Mouse (Mus musculus) liver, adult 2 months (tissue): ENCODE measurements at regions not wholly inside any gene's neighbourhood (a gene's known extent, or its start where the extent isn't known, plus 50 kb on each side); places are given as distances from the start of the nearest gene placed in this dataset.
A peak's percentile ranks its signal among the peaks of the same experiment; 100 is the strongest.

Experiments used
- DNase-seq: peaks from one replicate; pipeline ENCODE4 v3.0.0-alpha.2; 2011; ENCODE audit warnings: low read depth, low spot score; ENCODE audit errors: extremely low read depth
- H3K27ac ChIP-seq: fragments of 200-500 bp; replicated peaks from 2 replicates; pipeline ENCODE4 v1.5.1; 2012; ENCODE audit warnings: low read depth, mild to moderate bottlenecking, control low read depth, inconsistent platforms, low read length; ENCODE audit not compliant: insufficient read depth
- H3K27me3 ChIP-seq: fragments of 200-500 bp; 2 replicates; pipeline ENCODE4 v1.6.1; 2012; ENCODE audit warnings: mild to moderate bottlenecking, moderate library complexity, low read length, inconsistent platforms; ENCODE audit not compliant: control insufficient read depth, insufficient read depth
- H3K36me3 ChIP-seq: fragments of 200-500 bp; 2 replicates; pipeline ENCODE4 v1.6.1; 2012; ENCODE audit warnings: low read length, inconsistent platforms; ENCODE audit not compliant: control insufficient read depth, insufficient read depth
- H3K4me1 ChIP-seq: fragments of 200-500 bp; 2 replicates; pipeline ENCODE4 v1.6.1; 2011; ENCODE audit warnings: low read length; ENCODE audit not compliant: control insufficient read depth, insufficient read depth
- H3K4me3 ChIP-seq: fragments of 200-500 bp; 2 replicates; pipeline ENCODE4 v1.5.1; 2011; ENCODE audit warnings: low read depth, mild to moderate bottlenecking, control low read depth, low read length, moderate library complexity; ENCODE audit not compliant: insufficient read depth
- H3K79me2 ChIP-seq: fragments of 200-500 bp; 2 replicates; pipeline ENCODE4 v1.6.1; 2012; ENCODE audit warnings: inconsistent platforms, mild to moderate bottlenecking, low read length, moderate library complexity; ENCODE audit not compliant: control insufficient read depth, insufficient read depth
- H3K9ac ChIP-seq: fragments of 200-500 bp; 2 replicates; pipeline ENCODE4 v1.6.1; 2012; ENCODE audit warnings: low read depth, mild to moderate bottlenecking, control low read depth, inconsistent platforms, low read length
- CTCF ChIP-seq: fragments of 200-500 bp; IDR thresholded peaks from 2 replicates; pipeline ENCODE4 v1.5.1; 2011; ENCODE audit warnings: low read depth, low read length, control low read depth
- POLR2A ChIP-seq: fragments of 200-500 bp; IDR thresholded peaks from 2 replicates; pipeline ENCODE4 v1.6.1; 2011; ENCODE audit warnings: low read length, control low read depth; ENCODE audit not compliant: insufficient read depth; ENCODE audit errors: extremely low read depth
- WGBS: fragments of 180-500 bp; shearing (Covaris S2); methylation state at CpG from one replicate; pipeline ENCODE4 v1.1.7; 2018; 5-methylcytosine and 5-hydroxymethylcytosine counted together

DNA sequence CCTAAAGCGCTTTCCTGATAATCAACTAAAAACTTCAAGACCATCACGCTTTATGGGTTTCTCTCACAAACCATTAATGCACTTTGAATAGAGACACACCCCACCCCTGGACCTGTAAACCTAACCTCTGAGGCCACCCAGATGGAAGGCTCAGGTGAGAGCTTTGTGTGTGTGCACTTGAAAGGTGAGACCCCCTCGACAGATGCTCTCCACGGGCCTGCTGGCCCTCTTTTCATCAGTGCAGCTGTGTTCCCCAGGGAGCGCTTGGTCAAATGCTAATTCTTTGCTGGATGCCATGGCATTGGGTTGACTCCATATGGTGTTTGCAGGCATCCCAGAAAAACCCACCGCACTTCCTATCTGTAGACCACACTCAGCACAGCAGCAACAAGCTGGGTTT is 792.8 kb upstream of the Car8 start:
- TF ChIP-seq CTCF (no peak), POLR2A (no peak)
- H3K36me3 ChIP-seq: no peaks in the 10 kb centered on the region
- 79% methylated on average over 6 of the region's 6 CpGs for WGBS

GRCm38 (mm10) chr4:9028946-9029345 is 790.1 kb upstream of the Car8 start:
- H3K27me3 ChIP-seq: no peaks in the 10 kb centered on the region
- no peak for DNase-seq
- H3K4me1 ChIP-seq: peaks cover 6% of the 10 kb centered on the region
- H3K9ac ChIP-seq: no peak overlapping the region
- 56% methylated on average over 6 of the region's 6 CpGs for WGBS
- H3K36me3 ChIP-seq: no peaks in the 10 kb centered on the region
- H3K27ac ChIP-seq: no peak overlapping the region
- TF ChIP-seq CTCF (no peak), POLR2A (no peak)
- H3K79me2 ChIP-seq: no peaks in the 10 kb centered on the region
- H3K4me3 ChIP-seq: no peak overlapping the region

More for the DNA sequence above, 792.8 kb upstream of the Car8 start:
- H3K9ac ChIP-seq: no peak overlapping the region
- no peak overlapping the region for H3K4me3 ChIP-seq
- no peaks in the 10 kb centered on the region for H3K27me3 ChIP-seq
- H3K79me2 ChIP-seq: no peaks in the 10 kb centered on the region
- H3K4me1 ChIP-seq: peaks cover 3% of the 10 kb centered on the region
- H3K27ac ChIP-seq: no peak overlapping the region
- no peak for DNase-seq

DNA sequence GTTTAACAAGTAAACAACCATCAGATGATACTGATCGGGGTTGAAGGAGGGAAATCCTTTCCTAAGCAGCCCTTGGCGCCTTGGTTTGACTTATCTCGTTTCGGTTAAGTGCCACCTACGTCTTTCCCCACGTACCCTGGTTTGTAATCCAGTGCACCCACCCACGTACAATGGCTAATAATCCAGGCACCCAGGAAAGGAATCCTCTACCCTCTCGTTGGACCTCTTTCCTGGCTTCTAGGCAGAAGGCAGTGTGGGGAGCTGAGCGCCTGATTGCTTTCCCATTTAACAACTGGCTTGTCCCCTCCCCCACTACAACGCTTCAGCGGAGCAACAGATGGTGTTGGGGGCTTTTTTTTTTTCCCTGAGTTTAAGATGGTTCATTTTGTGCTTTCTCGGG is 789.6 kb upstream of the Car8 start:
- peak overlapping the region; percentile 38 for H3K9ac ChIP-seq
- H3K4me3 ChIP-seq: no peak overlapping the region
- peaks cover 6% of the 10 kb centered on the region for H3K4me1 ChIP-seq
- WGBS: 2% methylated on average over 12 of the region's 12 CpGs
- no peaks in the 10 kb centered on the region for H3K36me3 ChIP-seq
- TF ChIP-seq POLR2A (no peak), CTCF (no peak)
- no peaks in the 10 kb centered on the region for H3K79me2 ChIP-seq
- no peak overlapping the region for H3K27ac ChIP-seq
- no peak for DNase-seq
- H3K27me3 ChIP-seq: no peaks in the 10 kb centered on the region

GRCm38 (mm10) chr4:9027798-9028404 is 789.1 kb upstream of the Car8 start:
- H3K79me2 ChIP-seq: no peaks in the 10 kb centered on the region
- peak overlapping the region; percentile 72 for H3K9ac ChIP-seq
- peaks cover 6% of the 10 kb centered on the region for H3K4me1 ChIP-seq
- TF ChIP-seq POLR2A: no peak
- peak; percentile 92 for TF ChIP-seq CTCF
- H3K27ac ChIP-seq: no peak overlapping the region
- H3K36me3 ChIP-seq: no peaks in the 10 kb centered on the region
- peak overlapping the region; percentile 51 for H3K4me3 ChIP-seq
- DNase-seq: peak; percentile 33
- no peaks in the 10 kb centered on the region for H3K27me3 ChIP-seq
- WGBS: under 1% methylated on average over 30 of the region's 30 CpGs

DNA sequence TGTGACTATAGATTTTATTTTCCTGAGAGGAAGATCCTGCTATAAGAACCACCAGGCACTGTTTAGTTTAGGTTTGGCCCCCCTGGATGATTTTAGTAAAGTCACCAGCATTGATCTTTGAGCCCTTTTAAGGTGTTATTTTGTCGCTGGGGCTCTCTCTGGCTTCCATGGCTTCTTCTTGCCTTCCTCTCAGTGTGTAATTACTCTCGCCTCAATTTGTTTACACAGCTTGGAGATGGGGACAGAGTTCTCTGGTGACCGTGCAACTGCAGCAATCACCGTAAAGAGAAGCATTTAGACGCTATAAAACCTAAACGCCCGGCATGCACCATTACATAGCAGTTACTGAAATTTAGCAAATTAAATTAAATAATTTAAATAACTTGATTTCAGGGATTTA is 788.5 kb upstream of the Car8 start:
- TF ChIP-seq POLR2A (no peak), CTCF (no peak)
- Histone ChIP-seq H3K36me3 (no peaks in the 10 kb centered on the region), H3K27ac (no peak overlapping the region), H3K4me3 (no peak overlapping the region), H3K9ac (no peak overlapping the region; the same call in 1 of the 2 replicates), H3K4me1 (peaks cover 6% of the 10 kb centered on the region), H3K79me2 (no peaks in the 10 kb centered on the region), H3K27me3 (no peaks in the 10 kb centered on the region)
- DNase-seq: no peak
- 13% methylated on average over 7 of the region's 7 CpGs for WGBS

DNA sequence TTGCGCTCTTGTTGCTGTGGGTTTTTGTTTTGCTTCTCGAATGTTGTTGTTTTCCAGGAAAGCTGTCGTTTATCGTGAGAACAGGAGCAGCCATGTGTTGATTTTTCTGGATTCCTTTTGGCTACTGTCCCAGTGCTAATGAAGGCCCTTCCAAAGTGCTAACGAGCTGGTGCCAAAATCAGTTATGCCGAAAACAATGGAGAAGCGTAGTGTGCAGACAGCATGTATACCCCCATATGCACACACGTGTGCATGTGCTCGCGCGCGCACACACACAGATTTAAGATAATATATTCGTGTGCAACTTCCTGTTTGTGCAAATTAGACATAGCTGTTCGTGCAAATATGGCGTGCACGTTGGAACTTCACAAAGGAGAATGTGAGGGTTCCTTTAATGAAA is 788.0 kb upstream of the Car8 start:
- Histone ChIP-seq H3K36me3 (no peaks in the 10 kb centered on the region), H3K4me3 (no peak overlapping the region), H3K79me2 (no peaks in the 10 kb centered on the region), H3K27me3 (no peaks in the 10 kb centered on the region), H3K4me1 (peaks cover 6% of the 10 kb centered on the region), H3K9ac (no peak overlapping the region), H3K27ac (no peak overlapping the region)
- TF ChIP-seq POLR2A: no peak
- TF ChIP-seq CTCF: no peak
- DNase-seq: peak; percentile 36
- 66% methylated on average over 16 of the region's 16 CpGs for WGBS
